Mouse (Mus musculus): ENCODE data around the gene Pde9a.
"Not testable (repeated sequence)": the region's sequence is repeated elsewhere in the genome, so short reads cannot be mapped to it uniquely, and the experiment has no call there.

Pde9a gene

DNA sequence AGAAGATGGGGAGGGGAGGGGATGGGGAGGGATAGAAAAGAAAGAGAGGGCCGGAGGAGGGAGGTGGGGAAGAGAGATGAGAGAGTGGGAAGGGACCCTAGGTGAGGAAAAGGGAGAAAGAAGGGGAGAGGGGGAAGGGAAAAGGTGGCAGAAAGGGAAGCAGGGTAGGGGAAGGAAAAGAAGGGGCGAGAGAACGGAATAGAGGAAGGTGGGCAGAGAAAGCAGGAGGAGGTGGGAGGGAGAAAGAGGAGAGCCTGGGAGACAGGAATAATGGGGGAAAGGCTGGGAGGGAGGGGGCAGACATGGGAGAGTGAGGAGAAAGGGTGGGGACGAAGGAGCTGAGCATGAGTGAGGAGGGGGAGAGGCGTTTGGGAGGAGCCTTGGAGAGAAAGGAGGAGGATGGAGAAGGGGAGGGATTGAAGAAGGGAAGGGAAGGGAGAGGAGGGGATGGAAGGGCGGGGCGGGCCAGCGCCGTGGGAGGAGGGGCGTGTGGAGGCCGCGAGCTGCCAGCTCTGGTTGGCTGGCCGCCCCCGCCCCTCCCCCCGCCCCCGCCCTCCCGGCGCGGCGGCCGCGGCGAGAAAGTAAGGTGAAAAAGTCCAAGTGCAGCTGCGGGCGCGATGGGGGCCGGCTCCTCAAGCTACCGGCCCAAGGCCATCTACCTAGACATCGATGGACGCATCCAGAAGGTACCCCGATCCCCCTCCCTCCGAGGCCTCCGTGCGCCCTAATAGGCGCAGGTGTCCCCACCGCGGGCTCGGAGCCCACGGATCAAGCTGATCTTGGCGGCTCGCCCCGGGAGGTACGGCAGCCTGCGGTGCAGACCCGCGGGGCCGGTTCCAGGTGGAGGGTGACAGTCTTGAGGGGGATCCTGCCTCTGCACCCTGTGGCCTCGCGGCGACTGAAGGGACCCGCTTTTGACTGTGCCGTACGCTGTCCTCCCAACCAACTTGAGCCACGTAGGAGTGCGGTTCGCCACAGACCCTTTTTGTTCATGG, at the start of gene Pde9a:
Gene Pde9a, plus strand, starts transcription at position 540 of the 995 bp plus-strand sequence.
- peak; percentile 57 to 74 for DNase-seq (ENCODE audit: low spot score in 2 of 2)

DNA sequence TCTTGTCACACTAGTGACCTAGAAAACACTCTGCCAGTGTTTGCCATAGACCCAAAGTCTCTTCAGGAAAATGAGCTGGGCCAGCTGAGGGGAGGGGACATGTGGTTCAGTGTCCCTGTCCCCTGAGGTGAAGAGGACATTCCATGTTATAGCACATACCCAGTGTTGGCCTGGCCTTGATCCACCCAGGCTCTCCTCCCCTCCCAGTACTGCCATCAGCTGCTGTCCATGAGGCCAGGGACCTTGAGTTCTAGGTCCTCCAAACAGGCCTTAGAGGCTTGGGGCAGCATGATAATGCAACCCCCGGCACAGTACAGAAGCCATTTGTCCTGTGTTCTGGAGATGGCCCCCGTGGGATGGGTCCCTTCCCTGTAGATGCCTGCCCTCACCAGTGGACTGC, 46.2 kb upstream of the Pde9a start:
- DNase-seq (ENCODE audit: low spot score in 2 of 2) = no peak

DNA sequence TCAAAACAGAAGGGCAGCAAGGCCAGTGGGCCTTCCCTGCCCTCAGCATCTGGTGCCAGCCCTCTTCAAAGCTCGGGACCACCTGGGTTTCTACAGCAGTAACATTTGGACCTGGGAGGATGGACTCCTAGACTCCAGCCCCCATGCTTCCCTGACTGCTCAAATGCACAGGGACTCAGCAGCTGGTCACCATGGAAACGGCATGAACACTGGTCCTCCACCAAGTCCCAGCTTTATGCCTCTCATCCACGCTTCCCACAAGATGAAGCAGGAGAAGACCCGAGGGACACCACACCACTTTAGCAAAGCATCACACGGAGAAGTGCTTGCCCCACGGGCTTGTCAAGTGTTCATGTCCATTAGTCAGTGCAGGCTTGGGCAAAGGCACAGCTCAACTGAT, 43.8 kb upstream of the Pde9a start:
- no peak for DNase-seq (ENCODE audit: low spot score in 2 of 2)

DNA sequence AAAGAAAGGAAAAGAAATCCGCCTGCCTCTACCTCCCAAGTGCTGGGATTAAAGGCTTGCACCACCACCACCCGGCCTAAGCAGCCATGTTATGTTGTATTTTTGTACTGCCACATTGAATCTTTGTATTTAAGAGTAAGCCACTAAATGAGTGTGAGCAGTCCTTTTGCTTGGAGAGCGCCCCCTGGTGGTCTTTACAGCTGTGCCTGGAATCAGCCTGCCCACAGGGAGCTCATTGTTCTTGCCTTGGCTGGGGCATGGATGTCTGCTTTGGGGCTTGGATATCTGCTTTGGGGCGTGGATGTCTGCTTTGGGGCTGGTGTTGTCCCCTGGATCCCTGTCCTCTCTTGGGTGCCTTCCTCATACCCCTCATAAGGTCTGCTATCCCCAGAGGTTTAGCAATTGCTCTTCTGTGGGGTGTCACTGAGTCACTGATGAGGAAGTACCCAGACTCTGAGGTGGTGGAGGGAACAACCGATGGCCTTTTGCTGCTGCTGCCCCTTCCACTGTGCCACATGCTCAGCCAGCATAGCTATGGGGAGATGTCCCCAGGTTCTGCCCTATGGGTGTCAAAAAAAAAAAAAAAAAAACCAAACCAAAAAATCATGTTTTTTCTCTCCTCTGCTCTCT, 41.7 kb upstream of the Pde9a start:
- DNase-seq (ENCODE audit: low spot score in 2 of 2) = peak; percentile 45 to 66

DNA sequence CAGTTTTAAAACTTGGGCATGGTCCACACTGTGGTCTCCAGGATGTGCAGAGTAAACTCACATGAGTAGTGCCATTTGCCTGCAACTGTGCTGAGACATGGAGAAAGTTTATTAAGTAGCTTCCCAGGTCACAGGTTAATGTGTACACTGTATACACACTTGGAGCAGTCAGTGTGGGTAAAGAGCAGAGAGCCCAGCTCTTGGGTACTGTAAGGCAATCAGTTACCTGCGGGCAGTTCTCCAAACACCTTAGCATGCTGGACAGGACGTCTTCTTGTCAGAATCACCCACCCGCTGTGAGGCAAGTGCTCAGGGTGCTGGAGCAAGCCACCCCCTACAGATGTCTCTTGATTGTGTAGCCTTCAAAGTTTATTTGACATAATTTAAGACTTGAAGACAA, 41.2 kb upstream of the Pde9a start:
- DNase-seq (ENCODE audit: low spot score in 2 of 2) = no peak

DNA sequence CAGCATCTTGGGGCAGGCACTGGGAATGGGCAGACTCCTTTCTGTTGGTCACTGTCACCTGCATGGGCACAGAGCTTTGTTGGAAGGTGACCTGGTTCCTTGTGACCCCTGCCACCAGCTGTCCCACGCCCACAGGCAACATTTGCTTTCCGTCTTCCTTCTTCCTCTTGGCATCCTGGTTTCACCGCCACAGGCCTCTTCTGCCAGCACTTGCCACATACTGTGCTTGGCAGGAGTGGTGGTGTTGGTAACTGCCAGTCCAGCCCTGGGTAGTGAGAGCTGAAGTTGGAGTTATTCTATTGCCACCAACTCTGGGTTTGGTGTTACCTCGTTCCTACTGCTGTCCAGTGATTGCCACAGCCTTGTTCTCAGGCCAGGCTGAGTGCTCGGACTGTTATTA, 37.9 kb upstream of the Pde9a start:
- DNase-seq (ENCODE audit: low spot score in 2 of 2) = no peak

DNA sequence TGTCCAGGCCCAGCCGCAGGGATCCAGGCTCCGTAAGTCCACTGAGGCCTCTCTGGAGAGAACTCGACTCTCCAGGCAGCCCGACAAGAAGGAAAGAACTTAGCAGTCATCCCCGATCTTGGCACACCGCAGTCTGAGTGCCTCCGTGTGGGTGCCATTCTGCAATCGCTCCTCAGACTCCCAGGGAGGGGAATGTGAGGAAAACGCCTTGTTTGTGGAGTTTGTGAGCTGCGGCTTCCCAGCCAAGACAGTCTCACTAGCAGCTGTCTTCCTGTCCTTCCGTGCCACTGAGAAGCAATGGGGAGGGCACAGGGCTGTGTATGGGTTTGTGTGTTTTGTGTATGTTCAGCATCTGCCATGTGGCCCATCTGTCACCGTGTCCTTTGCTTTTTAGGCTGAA, 36.6 kb upstream of the Pde9a start:
- no peak for DNase-seq (ENCODE audit: low spot score in 2 of 2)

DNA sequence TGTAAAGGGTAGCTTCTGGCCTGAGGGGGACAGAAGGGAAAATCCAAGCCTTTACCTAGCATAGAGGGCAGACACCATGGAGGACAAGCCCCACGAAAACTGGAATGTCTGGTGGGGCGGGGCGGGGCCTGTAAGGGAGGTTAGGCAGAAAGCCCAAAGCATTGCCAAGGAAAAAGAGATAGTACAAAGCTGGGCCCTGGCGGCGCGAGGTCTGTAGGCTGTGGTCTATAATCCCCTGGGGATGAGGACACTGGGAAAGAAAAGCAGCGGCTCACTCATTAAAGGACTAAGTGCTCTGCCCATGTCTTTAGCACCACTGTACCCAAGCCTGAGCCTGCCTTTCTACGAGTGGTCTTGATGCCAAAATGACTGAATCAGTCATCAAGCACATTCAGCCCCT, 34.0 kb upstream of the Pde9a start:
- DNase-seq (ENCODE audit: low spot score in 2 of 2) = no peak

DNA sequence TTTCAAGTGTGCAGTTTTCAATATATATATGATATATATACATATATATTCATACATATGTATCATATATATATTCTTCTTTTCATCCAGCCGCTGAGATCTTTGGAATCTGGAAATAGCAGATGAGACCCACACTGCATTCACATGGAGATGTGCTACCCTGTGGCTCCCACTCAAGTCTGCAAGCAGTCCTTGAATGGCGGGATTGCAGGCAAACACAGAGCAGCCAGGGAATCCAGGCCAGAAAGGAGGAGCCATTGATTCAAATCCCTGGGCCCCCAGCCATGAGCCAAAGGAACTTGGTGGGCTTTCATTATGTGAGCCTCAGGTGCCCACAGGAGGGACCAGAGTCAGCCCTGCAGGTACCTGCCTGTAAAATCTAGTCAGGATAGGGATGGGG, 32.8 kb upstream of the Pde9a start:
- no peak for DNase-seq (ENCODE audit: low spot score in 2 of 2)

DNA sequence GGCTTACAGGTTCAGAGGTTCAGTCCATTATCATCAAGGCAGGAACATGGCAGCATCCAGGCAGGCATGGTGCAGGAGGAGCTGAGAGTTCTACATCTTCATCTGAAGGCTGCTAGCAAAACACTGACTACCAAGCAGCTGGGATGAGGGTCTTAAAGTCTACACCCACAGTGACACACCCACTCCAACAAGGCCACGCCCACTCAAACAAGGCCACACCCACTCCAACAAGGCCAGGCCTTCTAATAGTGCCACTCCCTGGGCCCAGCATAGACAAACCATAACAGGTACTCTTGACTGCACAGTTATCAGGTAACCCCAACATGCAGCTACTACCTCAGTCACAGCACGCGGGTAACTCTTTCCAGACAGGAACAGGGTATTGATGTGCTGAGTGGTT, 31.3 kb upstream of the Pde9a start:
- not testable (repeated sequence) for DNase-seq (ENCODE audit: low spot score in 2 of 2)

DNA sequence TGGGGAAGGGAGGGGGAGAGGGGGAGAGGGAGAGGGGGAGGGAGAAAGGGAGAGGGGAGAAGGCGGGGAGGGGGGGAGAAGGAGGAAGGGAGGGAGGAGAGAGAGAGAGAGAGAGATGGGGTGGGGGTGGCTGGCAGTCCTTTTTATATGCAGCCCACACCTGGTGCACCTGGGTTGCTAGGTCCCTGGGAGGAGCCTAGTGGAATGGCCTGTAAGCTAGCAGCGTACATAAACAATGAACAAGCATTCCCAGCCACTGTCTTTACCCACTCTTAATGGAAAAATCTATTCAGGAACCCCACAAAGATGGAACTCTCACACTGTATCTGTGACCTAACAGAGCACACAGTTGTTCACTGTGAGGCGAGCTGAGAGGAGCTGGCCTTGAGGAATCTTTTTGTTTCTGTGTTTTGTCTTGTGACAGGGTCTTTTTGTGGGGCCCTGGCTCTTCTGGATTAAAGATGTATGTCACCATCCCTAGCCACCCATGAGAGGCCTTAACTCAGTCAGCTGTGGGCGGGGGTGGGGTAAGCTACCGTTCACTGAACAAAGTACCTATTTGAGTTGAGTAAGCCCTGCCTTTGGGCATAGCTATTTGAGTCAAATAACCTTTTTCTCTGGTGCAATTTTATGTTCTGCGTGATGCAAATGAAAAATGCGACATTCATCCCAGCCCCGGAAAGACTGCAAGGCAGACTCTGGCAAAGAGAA, 30.1 kb upstream of the Pde9a start:
- DNase-seq (ENCODE audit: low spot score in 2 of 2) = no peak

DNA sequence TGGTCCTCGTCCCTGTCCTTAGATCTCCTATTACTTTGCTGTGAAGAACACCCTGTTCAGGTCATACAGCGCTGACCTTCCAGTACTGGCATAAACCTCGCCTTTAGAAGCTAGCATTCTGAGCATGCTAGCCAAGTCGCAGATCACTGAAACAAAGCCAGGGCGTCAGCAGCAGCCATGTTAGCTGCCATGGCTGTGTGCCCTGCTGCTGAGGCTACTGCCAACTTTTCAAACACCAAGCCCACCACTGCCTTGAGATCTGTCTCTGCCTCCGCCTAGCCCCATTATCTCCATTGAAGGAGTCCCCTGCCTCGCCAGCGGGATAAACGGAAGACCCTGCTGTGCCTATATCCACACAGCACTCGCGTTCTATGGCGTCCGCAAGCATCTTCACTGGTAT, 25.4 kb upstream of the Pde9a start:
- peak in 1 of 2 experiments; percentile 76 for DNase-seq (ENCODE audit: low spot score in 2 of 2)

DNA sequence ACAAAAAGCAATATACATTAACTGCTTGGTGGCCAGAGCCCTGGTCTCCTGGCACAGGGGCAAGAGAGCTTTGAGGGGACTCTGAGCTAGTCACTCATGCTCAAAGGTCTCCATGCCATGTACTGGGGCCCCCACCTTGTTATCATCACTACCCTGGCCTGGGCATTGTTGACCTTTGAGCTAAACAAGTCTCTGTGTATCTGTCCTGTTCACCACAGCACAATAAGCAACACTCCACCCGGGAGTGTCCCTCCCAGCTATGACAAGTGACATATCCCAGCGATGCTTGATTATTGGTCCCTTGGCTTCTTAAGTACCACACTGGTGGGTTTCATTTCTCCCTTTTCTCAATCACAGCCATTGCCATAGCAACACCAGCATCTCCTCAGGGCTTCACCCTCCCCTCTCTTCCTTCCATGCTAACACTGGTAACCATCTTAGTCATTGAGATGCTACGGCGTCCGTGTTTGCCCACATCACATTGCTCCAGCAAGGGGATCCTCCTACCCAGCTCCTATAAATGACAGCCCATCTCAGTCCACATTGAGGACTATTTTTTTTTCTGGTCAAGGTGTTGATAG, 20.3 kb upstream of the Pde9a start:
- no peak for DNase-seq (ENCODE audit: low spot score in 2 of 2)

DNA sequence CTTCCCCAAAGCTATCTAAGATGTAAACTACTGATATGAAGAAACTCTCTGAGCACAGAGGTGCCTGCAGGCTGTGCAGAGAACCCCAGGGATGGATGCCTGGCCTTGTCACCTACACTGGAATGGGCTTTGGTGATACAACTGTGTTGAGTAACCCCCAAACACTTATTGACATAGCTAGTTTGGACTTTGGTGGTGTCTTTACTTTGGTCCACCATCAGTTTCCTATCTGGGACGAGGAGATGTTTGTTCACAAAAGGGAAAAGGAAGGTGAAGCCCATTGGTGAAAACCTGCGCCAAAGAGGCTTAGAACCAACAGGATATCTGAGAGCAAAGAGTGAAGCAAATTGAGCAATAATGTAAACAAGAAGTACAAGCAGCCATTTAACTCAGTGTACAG, 15.8 kb upstream of the Pde9a start:
- DNase-seq (ENCODE audit: low spot score in 2 of 2) = no peak

DNA sequence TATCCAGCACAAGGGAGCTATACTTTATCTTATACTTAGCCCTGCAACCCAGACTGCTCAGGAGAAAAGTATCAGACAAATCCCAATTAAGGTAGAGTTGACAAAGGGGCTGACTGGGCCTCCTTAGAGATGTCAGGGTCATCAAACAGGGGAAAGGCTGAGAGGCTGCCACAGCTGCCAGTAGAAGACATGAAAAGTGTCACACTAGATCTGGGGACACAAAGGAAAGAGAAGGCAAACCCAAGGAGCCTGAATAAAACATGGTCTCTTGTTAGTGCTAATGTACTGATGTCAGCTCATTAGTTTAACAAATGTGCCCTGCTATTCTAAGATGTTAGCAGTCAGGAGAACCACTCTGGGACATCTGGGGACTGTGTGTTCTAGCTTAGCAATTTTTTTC, 15.1 kb upstream of the Pde9a start:
- no peak for DNase-seq (ENCODE audit: low spot score in 2 of 2)

DNA sequence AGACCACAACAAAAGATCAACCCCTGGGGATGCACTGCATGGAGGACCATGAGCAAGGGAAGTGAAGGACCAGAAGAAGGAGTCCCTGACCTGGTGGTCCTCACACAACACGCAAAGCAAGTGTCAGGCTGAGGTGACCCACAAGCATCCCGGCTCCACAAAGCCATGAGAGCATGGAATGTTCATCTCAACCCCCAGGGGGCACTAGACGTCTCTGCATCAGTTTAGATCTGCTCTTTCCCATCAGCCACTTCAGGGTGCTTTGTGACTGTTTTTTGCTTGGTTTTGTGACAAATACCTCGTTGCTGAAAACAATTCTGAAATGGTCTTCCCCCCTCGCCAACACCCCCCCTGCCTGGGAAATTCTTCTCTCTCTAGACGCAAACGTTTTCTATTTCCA, 8.0 kb upstream of the Pde9a start:
- peak; percentile 55 to 72 for DNase-seq (ENCODE audit: low spot score in 2 of 2)

DNA sequence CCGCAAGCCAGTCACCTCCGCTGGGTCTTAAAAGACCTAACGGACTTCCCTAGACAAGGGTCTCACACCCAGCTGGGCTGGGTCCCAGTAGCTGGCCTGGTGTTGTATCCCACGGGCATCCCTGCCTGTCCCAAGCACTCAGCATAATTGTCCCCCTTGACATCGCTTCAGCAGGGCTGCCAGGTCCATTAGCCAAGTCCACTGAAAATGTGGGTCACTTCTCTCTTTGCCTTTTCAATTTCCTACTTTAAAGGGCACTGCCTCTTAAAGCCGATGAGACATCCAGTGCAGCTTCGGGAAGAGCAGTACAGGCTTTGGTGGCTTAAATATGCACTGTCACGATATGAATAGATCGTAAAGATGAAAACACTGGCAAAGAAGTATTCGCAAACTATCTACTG, 7.6 kb upstream of the Pde9a start:
- DNase-seq (ENCODE audit: low spot score in 2 of 2) = peak in 1 of 2 experiments; percentile 34

DNA sequence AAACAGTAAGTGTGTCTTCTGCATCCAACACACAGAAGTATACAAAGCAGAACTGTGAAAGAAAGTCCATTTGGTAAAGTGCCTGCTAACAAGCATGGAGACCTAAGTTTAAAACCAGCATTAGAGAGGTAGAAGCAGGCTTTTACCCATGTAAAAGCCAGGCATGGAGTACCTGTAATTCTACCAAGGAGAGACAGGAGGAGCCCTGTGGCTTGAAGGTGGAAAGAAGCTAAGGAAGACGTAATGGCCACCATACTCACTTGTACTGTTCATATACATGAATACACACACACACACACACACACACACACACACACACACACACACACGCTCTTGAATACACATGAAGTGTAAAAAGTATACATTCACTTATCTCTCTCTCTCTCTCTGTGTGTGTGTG, 6.9 kb upstream of the Pde9a start:
- no peak for DNase-seq (ENCODE audit: low spot score in 2 of 2)

DNA sequence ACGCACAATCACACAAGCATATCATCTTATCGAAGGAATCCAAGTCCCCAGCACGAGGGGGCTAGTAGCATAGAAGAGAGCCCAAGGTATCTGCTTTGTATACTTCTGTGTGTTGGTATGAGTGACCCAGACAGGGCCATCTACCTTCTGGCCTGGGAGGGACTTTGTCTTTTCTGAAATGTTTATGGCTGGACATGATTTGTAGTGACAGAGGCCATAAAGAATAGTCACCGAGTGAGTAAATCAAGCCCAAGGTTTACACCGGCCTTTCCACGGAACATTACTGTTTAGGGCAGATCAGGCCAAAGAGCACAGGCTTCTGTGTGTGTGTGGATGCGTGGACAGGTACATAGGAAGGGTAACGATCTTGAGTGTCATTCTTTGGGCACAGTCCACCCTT, 6.1 kb upstream of the Pde9a start:
- no peak for DNase-seq (ENCODE audit: low spot score in 2 of 2)

DNA sequence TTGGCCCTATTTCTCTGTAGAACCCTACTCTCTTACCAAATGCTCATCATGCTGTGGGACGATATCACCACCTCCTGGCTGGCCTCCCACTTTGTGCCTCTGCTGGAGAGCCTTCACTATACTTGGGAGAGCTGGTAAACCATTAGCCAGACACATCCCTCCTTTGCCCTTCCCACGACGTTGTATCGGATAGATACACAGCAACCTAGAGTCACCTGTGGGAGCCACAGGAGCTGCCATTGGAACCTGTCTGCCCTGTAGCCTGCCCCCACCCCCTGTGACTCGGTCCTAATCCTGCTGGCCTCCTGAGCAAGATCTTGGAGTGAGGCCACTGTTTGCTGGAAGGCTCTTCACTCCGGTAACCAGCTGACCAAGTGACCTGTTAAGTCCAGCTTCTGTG, 2.7 kb upstream of the Pde9a start:
- DNase-seq (ENCODE audit: low spot score in 2 of 2) = no peak

DNA sequence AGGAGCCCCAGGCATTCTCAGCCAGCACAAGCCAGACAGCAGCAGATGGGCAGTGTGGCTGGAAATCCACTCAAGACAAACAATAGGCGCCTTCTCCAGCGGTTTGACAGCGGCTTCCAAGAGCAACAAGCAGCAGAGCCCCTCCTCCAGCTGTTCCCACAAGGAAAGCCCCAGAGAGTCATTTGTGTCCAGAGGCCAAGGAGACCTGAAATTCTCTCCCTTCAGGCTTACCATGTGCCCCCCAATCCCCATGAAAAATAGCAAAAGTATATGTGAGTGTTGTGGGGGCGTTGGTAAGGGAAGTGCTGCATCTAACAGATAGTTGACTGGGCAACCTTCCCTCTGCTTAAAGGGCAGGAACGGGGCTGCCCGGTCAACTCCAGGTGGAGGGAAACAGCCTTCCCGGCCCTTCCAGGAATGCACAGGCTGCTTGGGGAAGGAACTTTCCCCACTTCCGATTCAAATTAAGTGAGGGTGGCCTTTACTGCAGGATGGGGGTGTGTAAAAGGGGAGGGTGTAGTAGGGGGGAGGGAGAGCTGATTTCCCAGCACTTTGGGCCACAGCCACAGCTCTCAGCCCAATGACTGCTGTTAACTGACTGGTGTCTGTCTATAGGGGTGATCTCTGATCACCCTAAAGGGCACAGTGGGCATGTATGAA, 912 bp upstream of the Pde9a start:
- no peak for DNase-seq (ENCODE audit: low spot score in 2 of 2)

Data from cerebellum, postnatal 4 days (tissue).